Mouse (Mus musculus): Measurements from ENCODE around the gene Rap1gap2. TPM values are rescaled to one million over a fixed set of nuclear protein-coding genes. Genes with fewer than 3 reads are reported as not detected.

Rap1gap2 gene
- polyA plus RNA-seq, 1 experiment = 71.0 TPM

DNA sequence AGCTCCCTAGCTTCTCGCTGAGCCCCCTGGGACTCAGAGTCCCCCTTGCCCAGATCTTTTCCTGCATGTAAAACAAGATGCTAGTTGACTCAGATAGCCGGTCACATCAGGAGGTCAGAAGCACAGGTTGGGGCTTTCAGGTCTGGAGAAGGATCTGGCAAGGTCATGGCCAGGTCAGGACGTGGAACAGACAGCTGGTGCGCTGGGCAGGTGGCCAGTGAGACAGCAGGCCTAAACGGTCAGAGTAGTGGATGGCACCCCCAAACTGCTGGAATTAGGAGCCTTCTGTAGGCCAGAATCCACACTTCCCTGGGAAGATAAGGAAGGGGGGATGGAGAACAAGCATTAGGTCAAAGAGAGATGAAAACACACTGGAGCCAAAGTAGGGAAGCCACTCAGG is 223.5 kb downstream of the Rap1gap2 start:
- no peak overlapping the region for H3K27ac ChIP-seq (ENCODE audit: insufficient read depth, low read length)
- H3K4me1 ChIP-seq (ENCODE audit: control insufficient read depth, insufficient read depth, low read length) = peaks cover 4% of the 10 kb centered on the region; the same call in 1 of the 2 replicates
- H3K4me3 ChIP-seq (replicated peaks; ENCODE audit: insufficient read depth, low read depth, low read length) = no peak overlapping the region
- TF ChIP-seq POLR2A (IDR thresholded peaks at IDR 0.05; ENCODE audit: borderline replicate concordance, insufficient read depth, low read length) (no peak), CTCF (IDR thresholded peaks at IDR 0.05; ENCODE audit: borderline replicate concordance, insufficient read depth, low read depth, low read length) (no peak)
- peak in 1 of 2 experiments; percentile 23 for DNase-seq
- no peaks in the 10 kb centered on the region for H3K27me3 ChIP-seq (ENCODE audit: control insufficient read depth, insufficient read depth, low read length)
- WGBS = 40% methylated on average over 5 of the region's 5 CpGs

DNA sequence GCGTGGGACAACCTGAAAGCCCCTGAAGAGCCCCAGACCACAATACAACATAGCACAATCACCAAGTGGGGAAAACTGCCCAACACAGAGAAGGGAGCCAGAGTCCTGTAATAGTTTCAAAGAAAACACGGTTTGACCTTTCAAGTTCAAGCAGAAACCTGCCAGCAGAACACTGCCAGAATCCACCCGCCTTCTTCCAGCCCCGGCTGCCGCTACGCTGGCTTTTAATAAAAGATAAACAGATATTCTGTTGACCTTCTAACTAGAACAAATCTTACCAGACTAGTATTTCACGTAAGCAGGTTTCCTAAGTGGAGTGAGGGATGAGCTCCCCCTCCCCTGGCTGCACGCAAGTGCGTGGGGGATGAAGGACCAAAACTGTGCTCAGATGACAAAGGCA is 225.0 kb downstream of the Rap1gap2 start:
- Histone ChIP-seq H3K4me1 (ENCODE audit: control insufficient read depth, insufficient read depth, low read length) (peaks cover 4% of the 10 kb centered on the region; the same call in 1 of the 2 replicates), H3K27ac (ENCODE audit: insufficient read depth, low read length) (no peak overlapping the region), H3K4me3 (replicated peaks; ENCODE audit: insufficient read depth, low read depth, low read length) (no peak overlapping the region), H3K27me3 (ENCODE audit: control insufficient read depth, insufficient read depth, low read length) (no peaks in the 10 kb centered on the region)
- 84% methylated on average over 9 of the region's 9 CpGs for WGBS
- DNase-seq = no peak
- no peak for TF ChIP-seq CTCF (IDR thresholded peaks at IDR 0.05; ENCODE audit: borderline replicate concordance, insufficient read depth, low read depth, low read length)
- TF ChIP-seq POLR2A (IDR thresholded peaks at IDR 0.05; ENCODE audit: borderline replicate concordance, insufficient read depth, low read length) = no peak

DNA sequence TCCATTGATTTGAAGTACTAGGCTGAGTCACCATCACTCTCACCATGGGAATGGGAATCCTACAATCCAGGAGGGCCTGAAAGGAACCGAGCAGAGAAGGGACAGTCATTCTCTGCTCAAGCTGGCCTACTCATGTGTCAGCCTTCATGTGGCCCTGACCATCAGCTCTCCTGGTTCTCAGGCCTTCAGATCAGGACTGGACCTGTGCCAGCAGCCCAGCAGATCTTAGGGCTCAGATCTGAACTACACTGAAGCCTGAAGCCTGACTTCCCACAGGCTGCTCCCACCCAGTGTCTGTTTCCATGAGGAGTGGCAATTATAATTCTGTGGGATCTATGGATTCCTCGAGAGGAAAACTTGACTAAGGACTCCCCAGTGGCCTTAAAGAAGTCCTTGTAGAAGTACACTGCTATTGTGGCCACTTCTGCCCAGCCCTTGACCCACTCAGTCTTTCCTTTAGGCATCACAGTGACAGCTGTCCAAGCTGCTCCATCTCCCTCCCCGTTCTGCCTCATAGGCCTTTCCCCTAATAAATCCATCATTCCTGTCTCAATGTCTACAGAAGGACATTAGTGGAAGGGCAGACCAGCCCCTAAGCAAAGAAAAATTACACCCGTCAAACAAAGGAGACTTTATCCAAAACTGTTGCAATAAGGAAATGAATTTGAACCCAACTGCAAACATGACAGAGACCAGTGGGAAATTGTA is 231.4 kb downstream of the Rap1gap2 start:
- H3K4me3 ChIP-seq (replicated peaks; ENCODE audit: insufficient read depth, low read depth, low read length) = no peak overlapping the region
- H3K27ac ChIP-seq (ENCODE audit: insufficient read depth, low read length) = no peak overlapping the region
- no peaks in the 10 kb centered on the region for H3K27me3 ChIP-seq (ENCODE audit: control insufficient read depth, insufficient read depth, low read length)
- 67% methylated on average over 4 of the region's 4 CpGs for WGBS
- DNase-seq = no peak
- TF ChIP-seq CTCF (IDR thresholded peaks at IDR 0.05; ENCODE audit: borderline replicate concordance, insufficient read depth, low read depth, low read length) (no peak), POLR2A (IDR thresholded peaks at IDR 0.05; ENCODE audit: borderline replicate concordance, insufficient read depth, low read length) (no peak)
- no peaks in the 10 kb centered on the region for H3K4me1 ChIP-seq (ENCODE audit: control insufficient read depth, insufficient read depth, low read length)

DNA sequence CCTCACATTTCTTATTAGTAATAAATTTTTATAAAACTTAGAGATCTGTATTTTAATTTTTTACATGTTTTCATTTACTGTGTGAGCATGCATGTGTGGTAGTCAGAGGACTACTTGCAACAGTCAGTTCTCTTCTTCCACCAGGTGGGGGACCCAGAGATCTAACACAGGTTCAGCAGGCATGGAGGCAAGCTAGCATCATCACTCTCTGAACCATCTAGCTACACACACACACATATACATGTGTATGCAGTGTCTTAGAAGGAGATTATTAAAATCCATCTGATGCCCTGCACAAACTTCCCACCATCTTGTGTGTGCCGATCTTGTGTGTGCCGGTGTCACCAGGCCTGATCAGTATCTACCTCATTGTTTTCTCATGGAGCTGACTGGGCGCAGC is 233.9 kb downstream of the Rap1gap2 start:
- WGBS = 90% methylated on average over 3 of the region's 3 CpGs
- H3K27ac ChIP-seq (ENCODE audit: insufficient read depth, low read length) = no peak overlapping the region

DNA sequence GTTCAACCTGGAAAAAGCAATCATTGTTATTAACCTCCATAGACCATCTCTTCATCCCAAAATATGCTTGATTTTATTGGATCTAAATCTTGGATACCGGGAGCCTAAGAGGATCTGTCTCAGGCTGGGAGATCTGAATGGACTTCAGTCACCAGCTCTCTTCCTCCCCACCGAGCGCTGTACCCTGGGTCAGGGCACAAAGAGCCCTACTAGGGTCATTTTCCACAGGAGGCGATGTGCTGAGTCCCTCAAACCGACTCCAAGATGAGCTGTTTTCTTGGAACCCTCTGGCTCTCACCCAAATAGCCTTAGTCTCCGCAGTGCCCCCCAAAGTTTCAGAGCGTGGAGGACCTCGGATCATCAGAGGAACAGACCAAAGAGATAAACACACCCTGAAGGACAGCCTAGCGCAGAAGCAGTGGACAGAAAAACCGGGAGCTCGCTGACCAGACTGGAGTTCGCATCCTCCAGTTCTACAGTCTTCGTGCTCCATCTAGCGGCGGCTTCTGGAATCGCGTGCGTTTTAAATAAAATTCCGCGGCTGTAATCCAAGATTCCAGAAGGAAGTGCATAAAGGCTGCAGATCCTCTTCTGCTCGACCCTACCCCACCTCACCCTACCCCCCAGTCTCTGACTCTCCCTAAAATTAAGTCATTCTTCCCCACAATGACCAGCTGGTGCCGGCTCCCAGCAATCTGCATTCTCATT is 239.2 kb downstream of the Rap1gap2 start:
- TF ChIP-seq POLR2A (IDR thresholded peaks at IDR 0.05; ENCODE audit: borderline replicate concordance, insufficient read depth, low read length) (no peak), CTCF (IDR thresholded peaks at IDR 0.05; ENCODE audit: borderline replicate concordance, insufficient read depth, low read depth, low read length) (peak; percentile 89)
- peak; percentile 52 to 79 for DNase-seq
- Histone ChIP-seq H3K4me1 (ENCODE audit: control insufficient read depth, insufficient read depth, low read length) (no peaks in the 10 kb centered on the region), H3K27ac (ENCODE audit: insufficient read depth, low read length) (no peak overlapping the region), H3K27me3 (ENCODE audit: control insufficient read depth, insufficient read depth, low read length) (no peaks in the 10 kb centered on the region), H3K4me3 (replicated peaks; ENCODE audit: insufficient read depth, low read depth, low read length) (no peak overlapping the region)
- WGBS = 10% methylated on average over 22 of the region's 22 CpGs

More for the DNA sequence above, 233.9 kb downstream of the Rap1gap2 start:
- DNase-seq = peak; percentile 46 to 53
- H3K27me3 ChIP-seq (ENCODE audit: control insufficient read depth, insufficient read depth, low read length) = no peaks in the 10 kb centered on the region
- no peak overlapping the region for H3K4me3 ChIP-seq (replicated peaks; ENCODE audit: insufficient read depth, low read depth, low read length)
- no peak for TF ChIP-seq POLR2A (IDR thresholded peaks at IDR 0.05; ENCODE audit: borderline replicate concordance, insufficient read depth, low read length)
- TF ChIP-seq CTCF (IDR thresholded peaks at IDR 0.05; ENCODE audit: borderline replicate concordance, insufficient read depth, low read depth, low read length) = peak; percentile 85
- no peaks in the 10 kb centered on the region for H3K4me1 ChIP-seq (ENCODE audit: control insufficient read depth, insufficient read depth, low read length)

DNA sequence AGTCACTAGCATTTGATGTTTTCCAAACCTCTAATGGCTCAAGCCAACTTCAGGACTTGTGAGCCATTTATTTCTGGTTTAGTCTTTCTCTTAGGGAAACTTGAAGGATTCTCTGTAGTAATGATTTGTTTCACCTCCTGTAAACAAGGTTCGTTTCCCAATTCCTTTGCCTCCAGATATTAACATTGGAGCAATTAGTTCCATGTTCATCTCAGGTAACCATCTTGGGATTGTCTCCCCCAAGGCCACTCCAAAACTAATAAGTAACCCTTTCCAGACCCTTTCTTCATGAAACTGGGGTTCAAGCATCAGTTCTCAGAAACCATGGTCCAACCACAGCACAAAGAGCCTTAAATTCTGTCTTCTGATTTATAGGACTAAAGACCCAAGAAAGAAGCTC is 248.9 kb downstream of the Rap1gap2 start, which contains the start of gene Olfr412:
TSS of gene Olfr412 (plus strand) at position 301 of the 400 bp plus-strand sequence.
- no peak for TF ChIP-seq POLR2A (IDR thresholded peaks at IDR 0.05; ENCODE audit: borderline replicate concordance, insufficient read depth, low read length)
- TF ChIP-seq CTCF (IDR thresholded peaks at IDR 0.05; ENCODE audit: borderline replicate concordance, insufficient read depth, low read depth, low read length) = no peak
- Histone ChIP-seq H3K4me3 (replicated peaks; ENCODE audit: insufficient read depth, low read depth, low read length) (no peak within 1 kb of the TSS), H3K4me1 (ENCODE audit: control insufficient read depth, insufficient read depth, low read length) (no peaks in the 10 kb centered on the region), H3K27ac (ENCODE audit: insufficient read depth, low read length) (no peak within 1 kb of the TSS), H3K27me3 (ENCODE audit: control insufficient read depth, insufficient read depth, low read length) (no peaks in the 10 kb centered on the region)
- no peak for DNase-seq
- WGBS = 67% methylated on average over 1 of the region's 1 CpGs

DNA sequence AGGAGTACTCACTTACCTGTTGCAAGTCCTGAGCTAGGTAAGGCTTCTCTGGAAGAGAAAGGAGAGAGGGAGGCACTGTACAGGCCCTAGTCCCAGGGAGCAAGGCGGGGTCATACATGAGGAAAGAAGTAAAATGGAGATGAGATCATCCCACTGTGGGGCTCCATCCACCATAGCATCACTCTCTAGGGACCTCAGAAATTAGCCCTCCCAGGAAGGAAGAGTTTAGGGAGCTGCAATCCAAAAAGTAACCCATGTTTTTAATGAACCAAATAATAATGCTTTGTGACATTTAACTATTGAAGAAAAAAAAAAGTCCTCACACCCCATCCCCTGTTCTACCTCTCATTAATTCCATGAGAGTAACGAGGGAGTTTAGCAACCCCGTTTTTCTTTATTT is 258.2 kb downstream of the Rap1gap2 start, which contains the start of gene Olfr411:
TSS of gene Olfr411 (minus strand) at position 101 of the 400 bp plus-strand sequence.
- TF ChIP-seq POLR2A (IDR thresholded peaks at IDR 0.05; ENCODE audit: borderline replicate concordance, insufficient read depth, low read length) (no peak), CTCF (IDR thresholded peaks at IDR 0.05; ENCODE audit: borderline replicate concordance, insufficient read depth, low read depth, low read length) (no peak)
- Histone ChIP-seq H3K27me3 (ENCODE audit: control insufficient read depth, insufficient read depth, low read length) (no peaks in the 10 kb centered on the region), H3K4me1 (ENCODE audit: control insufficient read depth, insufficient read depth, low read length) (no peaks in the 10 kb centered on the region), H3K4me3 (replicated peaks; ENCODE audit: insufficient read depth, low read depth, low read length) (no peak within 1 kb of the TSS), H3K27ac (ENCODE audit: insufficient read depth, low read length) (no peak within 1 kb of the TSS)
- DNase-seq = no peak
- WGBS = 85% methylated on average over 3 of the region's 3 CpGs

All from cerebellum, adult 2 months (tissue).